Mouse (Mus musculus) limb, embryonic 10.5 days (tissue): ENCODE measurements at regions not wholly inside any gene's neighbourhood (a gene's known extent, or its start where the extent isn't known, plus 50 kb on each side); places are given as distances from the start of the nearest gene placed in this dataset.

Experiments used
- DNase-seq: peaks from one replicate; pipeline ENCODE4 v3.0.0-alpha.2; 2017; ENCODE audit warnings: low spot score
- H3K27ac ChIP-seq: fragments of 300-500 bp; sonication (generic); 2 replicates; pipeline ENCODE4 v1.5.1; 2016; ENCODE audit warnings: mild to moderate bottlenecking
- H3K27me3 ChIP-seq: fragments of 300-500 bp; sonication (generic); 2 replicates; pipeline ENCODE4 v1.6.1; 2016; ENCODE audit warnings: low read depth, mild to moderate bottlenecking; ENCODE audit not compliant: poor library complexity, severe bottlenecking
- H3K36me3 ChIP-seq: fragments of 300-500 bp; sonication (generic); 2 replicates; pipeline ENCODE4 v1.6.1; 2016; ENCODE audit warnings: mild to moderate bottlenecking, moderate library complexity
- H3K4me1 ChIP-seq: fragments of 300-500 bp; sonication (generic); 2 replicates; pipeline ENCODE4 v1.6.1; 2016
- H3K4me3 ChIP-seq: fragments of 300-500 bp; sonication (generic); 2 replicates; pipeline ENCODE4 v1.5.1; 2016; ENCODE audit warnings: mild to moderate bottlenecking, moderate library complexity
- H3K9me3 ChIP-seq: fragments of 300-500 bp; sonication (generic); replicated peaks from 2 replicates; pipeline ENCODE4 v1.6.1; 2016; ENCODE audit warnings: mild to moderate bottlenecking
- WGBS: fragments of 180-500 bp; shearing (Covaris S2); methylation state at CpG from one replicate; pipeline ENCODE4 v1.1.7; 2016; 5-methylcytosine and 5-hydroxymethylcytosine counted together

DNA sequence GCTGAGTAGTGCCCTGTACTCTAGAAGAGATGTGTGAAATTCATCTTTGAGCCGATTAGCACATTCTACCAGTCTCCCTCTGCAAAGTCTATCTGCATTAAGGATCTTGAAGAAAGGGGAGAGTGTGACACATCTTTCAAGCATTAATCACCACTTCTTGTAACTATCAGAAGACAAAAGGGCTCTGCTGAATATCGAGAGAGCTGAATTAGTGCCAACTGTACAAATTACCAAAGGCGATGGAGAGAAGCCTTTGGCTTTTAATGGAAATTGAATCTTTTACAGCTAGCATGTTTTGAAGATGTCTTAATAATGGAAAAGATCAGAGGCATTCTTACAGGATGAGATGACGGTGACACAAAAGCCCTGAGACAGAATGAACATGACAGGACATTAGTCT is 97.2 kb upstream of the Pam start:
- Histone ChIP-seq H3K9me3 (no peaks in the 10 kb centered on the region), H3K27ac (no peak overlapping the region), H3K36me3 (no peaks in the 10 kb centered on the region), H3K4me3 (no peak overlapping the region), H3K27me3 (no peaks in the 10 kb centered on the region), H3K4me1 (peaks cover 6% of the 10 kb centered on the region)
- DNase-seq = no peak
- 88% methylated on average over 4 of the region's 4 CpGs for WGBS

DNA sequence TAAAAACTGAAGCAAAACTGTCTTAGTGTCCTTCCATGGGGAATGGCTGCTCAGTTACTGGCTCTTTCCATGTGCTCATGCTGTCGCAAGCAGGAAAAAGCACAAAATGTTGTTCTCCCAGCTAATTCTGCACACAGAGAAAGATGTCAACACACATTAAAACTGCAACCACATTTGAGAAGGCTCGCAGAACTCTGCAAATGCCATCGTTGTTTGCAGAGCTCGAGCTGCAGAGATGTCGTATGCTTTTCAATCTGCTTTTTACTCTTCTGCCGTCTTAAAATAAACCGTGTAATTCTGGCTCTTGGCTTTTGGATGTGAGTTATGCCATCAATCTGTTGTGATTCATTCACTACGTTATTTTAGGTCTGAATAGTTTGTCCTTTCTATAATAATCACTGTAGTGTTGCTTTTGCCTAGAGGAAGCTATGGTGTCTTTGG is 96.6 kb upstream of the Pam start:
- 83% methylated on average over 8 of the region's 8 CpGs for WGBS
- no peaks in the 10 kb centered on the region for H3K9me3 ChIP-seq
- H3K27ac ChIP-seq = no peak overlapping the region

DNA sequence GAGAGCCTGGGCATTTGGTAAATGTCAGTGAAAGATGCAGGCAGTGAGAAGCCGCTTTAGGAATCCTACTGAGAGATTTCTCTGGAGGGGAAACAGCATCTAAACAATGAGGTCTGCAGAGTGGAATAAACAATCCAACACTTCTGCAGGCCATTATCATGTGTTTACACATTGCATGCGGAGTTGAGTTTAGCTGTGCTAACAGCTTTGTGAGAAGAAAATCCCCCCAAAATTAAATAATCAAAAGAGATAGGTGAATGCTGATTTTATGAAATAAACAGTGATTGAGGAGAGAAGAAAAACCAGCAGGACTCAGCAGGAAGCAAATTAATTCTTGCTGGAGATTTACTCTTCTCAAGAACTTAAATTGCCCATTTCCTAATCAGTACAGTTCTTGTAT is 95.9 kb upstream of the Pam start:
- WGBS = 32% methylated on average over 2 of the region's 2 CpGs
- no peak overlapping the region for H3K27ac ChIP-seq
- H3K36me3 ChIP-seq = no peaks in the 10 kb centered on the region
- H3K27me3 ChIP-seq = no peaks in the 10 kb centered on the region
- H3K9me3 ChIP-seq = no peaks in the 10 kb centered on the region
- peaks cover 6% of the 10 kb centered on the region for H3K4me1 ChIP-seq
- H3K4me3 ChIP-seq = no peak overlapping the region
- DNase-seq = no peak

More for the DNA sequence above, 96.6 kb upstream of the Pam start:
- no peak for DNase-seq
- Histone ChIP-seq H3K4me1 (peaks cover 6% of the 10 kb centered on the region), H3K36me3 (no peaks in the 10 kb centered on the region), H3K4me3 (no peak overlapping the region), H3K27me3 (no peaks in the 10 kb centered on the region)

DNA sequence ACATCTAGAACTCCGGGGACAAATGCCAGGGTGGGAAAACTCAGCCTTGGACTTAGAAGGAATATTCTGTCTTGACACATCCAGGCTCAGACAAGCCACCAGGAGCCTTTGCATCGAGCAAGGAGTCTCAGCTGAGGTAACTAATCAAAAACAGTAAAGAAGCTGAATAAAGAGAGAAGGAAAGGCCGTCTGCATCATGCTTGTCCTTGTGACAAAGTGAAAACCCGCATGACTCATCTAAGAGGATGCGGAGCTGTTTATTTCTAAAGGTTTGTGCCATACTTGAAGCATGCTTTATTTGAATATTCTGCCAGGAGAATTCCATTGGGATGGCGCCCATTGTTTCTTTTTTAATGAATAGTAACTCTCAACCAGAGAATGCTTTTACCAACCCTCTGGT is 95.3 kb upstream of the Pam start:
- Histone ChIP-seq H3K9me3 (no peaks in the 10 kb centered on the region), H3K27me3 (no peaks in the 10 kb centered on the region), H3K4me1 (peaks cover 6% of the 10 kb centered on the region), H3K27ac (no peak overlapping the region), H3K36me3 (no peaks in the 10 kb centered on the region), H3K4me3 (no peak overlapping the region)
- DNase-seq = no peak
- WGBS = 59% methylated on average over 6 of the region's 6 CpGs

DNA sequence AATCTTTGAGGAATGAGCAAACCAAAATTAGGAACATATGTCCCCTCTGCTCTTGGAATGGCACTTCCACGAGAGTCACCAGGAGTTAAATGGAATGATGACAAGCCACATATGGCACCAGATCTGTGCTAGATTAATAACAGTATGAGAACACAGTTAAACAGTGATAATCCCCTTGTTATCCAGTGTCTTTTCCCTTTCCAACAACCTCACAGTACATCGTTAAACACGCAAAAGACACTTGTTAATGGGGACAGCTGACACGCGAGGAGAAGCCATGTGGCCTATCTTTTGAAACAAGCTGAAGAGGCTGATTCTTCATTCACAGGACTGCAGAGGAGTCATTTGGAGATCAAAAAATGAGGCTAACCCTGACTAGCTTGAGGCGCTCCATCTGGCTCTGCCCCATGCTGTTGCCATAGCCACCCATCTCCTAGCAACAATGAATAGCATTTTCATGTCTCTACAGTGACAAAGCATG is 94.6 kb upstream of the Pam start:
- Histone ChIP-seq H3K27ac (no peak overlapping the region), H3K9me3 (no peaks in the 10 kb centered on the region), H3K4me3 (no peak overlapping the region), H3K27me3 (no peaks in the 10 kb centered on the region), H3K36me3 (no peaks in the 10 kb centered on the region), H3K4me1 (peaks cover 6% of the 10 kb centered on the region)
- DNase-seq = peak; percentile 44
- WGBS = 43% methylated on average over 6 of the region's 6 CpGs

DNA sequence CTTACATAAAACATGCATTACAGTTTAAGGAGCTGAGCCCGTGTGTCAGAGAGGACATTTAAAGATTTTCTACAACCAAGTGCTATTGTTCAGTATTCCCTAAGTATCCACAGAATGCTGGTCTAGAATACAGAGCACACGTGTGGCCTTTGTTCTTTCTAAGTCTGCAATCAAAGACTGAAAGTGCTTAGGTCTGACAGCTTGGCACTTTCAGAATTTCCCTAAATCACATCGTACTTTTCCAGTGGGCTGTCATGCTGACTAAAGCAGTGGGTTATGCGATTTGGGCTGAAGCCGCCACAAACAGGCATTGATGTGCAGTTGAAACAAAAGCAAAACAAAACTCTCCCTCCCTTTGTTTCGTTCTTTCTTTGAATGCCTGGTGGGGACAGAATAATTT is 84.9 kb upstream of the Pam start:
- 56% methylated on average over 6 of the region's 6 CpGs for WGBS

DNA sequence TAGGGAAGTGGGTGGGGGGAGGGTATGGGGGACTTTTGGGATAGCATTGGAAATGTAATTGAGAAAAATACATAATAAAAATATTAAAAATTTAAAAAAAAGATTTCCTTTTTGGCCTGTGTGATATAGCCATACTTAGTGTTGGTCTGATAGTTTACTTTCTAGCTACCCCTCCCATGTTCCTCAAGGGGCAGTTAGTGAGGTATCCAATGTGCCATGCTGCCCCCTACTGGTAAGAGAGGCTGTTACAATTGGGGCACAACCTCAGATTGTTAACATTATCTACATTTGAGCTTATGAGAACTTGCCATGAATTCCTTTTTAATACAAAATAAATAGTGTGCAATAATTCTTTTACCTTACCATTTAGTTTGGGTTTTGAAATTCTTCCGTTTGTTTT is 83.6 kb upstream of the Pam start:
- WGBS = 31% methylated on average over 1 of the region's 1 CpGs
- peak; percentile 47 for DNase-seq
- no peak overlapping the region for H3K4me3 ChIP-seq
- H3K27me3 ChIP-seq = no peaks in the 10 kb centered on the region
- H3K9me3 ChIP-seq = no peaks in the 10 kb centered on the region
- no peak overlapping the region for H3K27ac ChIP-seq
- no peaks in the 10 kb centered on the region for H3K4me1 ChIP-seq
- no peaks in the 10 kb centered on the region for H3K36me3 ChIP-seq

More for the DNA sequence above, 84.9 kb upstream of the Pam start:
- DNase-seq = no peak
- no peaks in the 10 kb centered on the region for H3K27me3 ChIP-seq
- no peaks in the 10 kb centered on the region for H3K4me1 ChIP-seq
- H3K36me3 ChIP-seq = no peaks in the 10 kb centered on the region
- no peak overlapping the region for H3K4me3 ChIP-seq
- no peaks in the 10 kb centered on the region for H3K9me3 ChIP-seq
- H3K27ac ChIP-seq = no peak overlapping the region

DNA sequence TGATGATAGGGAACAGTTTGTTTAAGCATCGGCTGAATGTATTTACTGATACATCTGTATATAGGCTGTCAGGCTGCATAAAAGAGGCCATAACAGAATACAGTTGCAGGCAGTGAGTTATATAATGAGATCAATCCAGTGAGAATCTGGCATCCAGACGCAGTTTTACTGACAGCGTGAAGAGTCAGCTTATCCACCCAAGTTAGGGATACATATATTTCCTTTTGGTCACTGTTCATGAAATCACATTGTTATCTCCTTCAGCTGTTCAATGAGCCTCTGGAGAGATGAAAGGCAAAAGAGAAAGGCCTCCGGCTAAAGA is 79.3 kb upstream of the Pam start:
- Histone ChIP-seq H3K27ac (no peak overlapping the region), H3K9me3 (no peaks in the 10 kb centered on the region), H3K4me1 (no peaks in the 10 kb centered on the region), H3K27me3 (no peaks in the 10 kb centered on the region), H3K36me3 (no peaks in the 10 kb centered on the region), H3K4me3 (no peak overlapping the region)
- DNase-seq = no peak
- WGBS = 91% methylated on average over 4 of the region's 4 CpGs

DNA sequence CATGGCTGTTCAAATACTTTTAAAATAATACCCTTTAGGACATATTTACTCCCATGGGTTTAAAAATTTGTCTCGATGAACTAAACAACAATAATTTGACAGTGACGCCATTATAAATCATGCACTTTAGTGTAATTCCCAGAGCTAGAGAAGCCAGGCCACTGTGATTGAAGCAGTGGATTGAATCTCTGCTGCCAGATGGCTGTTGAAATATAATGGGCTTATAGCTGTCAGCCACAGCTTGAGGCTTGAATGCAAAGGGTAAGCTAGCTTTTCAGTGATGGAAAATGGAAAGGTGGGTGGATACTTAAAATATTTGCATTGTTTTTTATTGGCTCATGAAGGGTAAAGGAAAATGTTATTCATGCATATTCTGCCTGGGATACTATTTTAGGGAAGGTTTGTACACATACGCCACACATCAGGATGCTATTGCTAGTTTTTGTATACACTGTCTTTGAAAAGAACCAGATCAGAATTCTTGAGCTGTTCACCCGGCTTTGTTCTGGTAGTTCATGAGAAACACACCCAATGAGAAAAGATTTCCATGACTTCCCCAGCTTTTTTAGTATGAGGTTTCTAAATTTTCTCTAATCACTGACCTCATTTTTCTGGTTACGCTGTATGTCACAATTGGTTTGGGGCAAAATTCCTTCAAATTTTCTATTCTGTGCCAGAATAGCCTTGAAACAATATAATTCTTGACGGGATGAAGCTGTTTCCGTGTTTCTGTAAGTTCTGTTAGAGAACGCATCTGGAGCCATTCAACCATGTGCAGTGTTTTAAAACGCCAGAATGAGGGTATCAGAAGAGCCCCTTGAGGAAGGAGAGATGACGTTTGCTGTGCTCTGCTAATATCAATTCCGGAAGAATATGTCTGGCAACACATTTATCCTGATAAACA is 78.7 kb upstream of the Pam start:
- Histone ChIP-seq H3K4me1 (no peaks in the 10 kb centered on the region), H3K27ac (no peak overlapping the region), H3K4me3 (no peak overlapping the region)

DNA sequence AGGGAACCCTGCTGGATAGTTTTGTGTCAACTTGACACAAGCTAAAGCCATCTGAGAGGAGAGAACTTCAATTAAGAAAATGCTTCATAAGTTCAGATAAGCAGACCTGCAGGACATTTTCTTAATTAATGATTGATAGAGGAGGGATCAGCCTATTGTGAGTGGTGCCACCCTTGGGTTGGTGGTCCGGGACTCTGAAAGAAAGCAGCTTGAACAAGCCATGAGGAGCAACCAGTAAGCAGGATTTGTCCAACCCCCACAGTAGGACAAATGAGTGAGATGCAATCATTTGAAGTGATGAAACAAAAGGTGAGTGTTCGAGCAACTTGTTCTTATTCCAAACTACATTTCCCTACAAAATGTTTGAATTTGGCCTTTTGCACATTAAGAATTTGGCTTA is 78.0 kb upstream of the Pam start:
- 84% methylated on average over 2 of the region's 2 CpGs for WGBS
- Histone ChIP-seq H3K36me3 (no peaks in the 10 kb centered on the region), H3K27me3 (no peaks in the 10 kb centered on the region), H3K4me3 (no peak overlapping the region), H3K4me1 (no peaks in the 10 kb centered on the region), H3K9me3 (no peaks in the 10 kb centered on the region), H3K27ac (no peak overlapping the region)
- no peak for DNase-seq

More for the DNA sequence above, 78.7 kb upstream of the Pam start:
- Histone ChIP-seq H3K9me3 (no peaks in the 10 kb centered on the region), H3K36me3 (no peaks in the 10 kb centered on the region), H3K27me3 (no peaks in the 10 kb centered on the region)
- WGBS = 90% methylated on average over 11 of the region's 11 CpGs
- DNase-seq = no peak

DNA sequence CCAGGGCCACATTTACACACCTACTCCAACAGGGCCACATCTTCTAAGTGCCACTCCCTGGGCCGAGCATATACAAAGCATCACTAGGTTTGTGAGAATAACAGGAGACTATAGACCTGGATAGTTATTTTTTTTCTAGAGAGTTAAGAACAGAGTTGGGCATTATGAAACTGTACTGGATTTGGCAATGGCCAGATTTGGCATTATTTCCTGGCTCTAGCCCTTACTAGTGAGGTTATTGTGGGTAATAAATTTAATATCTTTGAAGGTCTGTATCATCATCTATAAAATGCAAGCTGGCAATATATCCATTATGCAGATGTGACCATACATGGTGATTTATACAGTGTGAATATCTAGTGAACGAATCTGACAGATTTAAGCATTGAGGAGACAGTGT is 75.8 kb upstream of the Pam start:
- H3K27me3 ChIP-seq = no peaks in the 10 kb centered on the region
- no peaks in the 10 kb centered on the region for H3K9me3 ChIP-seq
- WGBS = 83% methylated on average over 2 of the region's 2 CpGs
- DNase-seq = no peak
- H3K27ac ChIP-seq = no peak overlapping the region
- no peaks in the 10 kb centered on the region for H3K4me1 ChIP-seq
- no peaks in the 10 kb centered on the region for H3K36me3 ChIP-seq
- no peak overlapping the region for H3K4me3 ChIP-seq

DNA sequence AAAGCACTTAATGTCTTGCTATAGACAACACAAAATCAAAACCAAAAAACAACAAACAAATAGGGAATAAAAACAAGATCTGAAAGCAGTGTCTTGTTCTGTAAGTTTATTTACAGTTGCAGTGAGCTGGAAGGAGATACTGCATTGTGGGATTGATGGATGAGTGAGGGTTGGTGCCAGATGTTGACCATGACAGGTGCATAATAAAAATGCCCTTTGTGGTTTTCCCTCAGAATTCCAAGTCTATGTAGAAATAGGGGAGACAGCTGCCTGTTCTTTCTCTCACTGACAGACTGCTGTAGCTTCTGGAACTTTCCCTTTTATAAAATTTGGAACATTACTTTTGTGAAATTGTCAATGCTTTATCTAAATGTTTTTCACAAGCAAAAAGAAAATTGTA is 73.9 kb upstream of the Pam start:
- no peak for DNase-seq
- no peaks in the 10 kb centered on the region for H3K36me3 ChIP-seq

DNA sequence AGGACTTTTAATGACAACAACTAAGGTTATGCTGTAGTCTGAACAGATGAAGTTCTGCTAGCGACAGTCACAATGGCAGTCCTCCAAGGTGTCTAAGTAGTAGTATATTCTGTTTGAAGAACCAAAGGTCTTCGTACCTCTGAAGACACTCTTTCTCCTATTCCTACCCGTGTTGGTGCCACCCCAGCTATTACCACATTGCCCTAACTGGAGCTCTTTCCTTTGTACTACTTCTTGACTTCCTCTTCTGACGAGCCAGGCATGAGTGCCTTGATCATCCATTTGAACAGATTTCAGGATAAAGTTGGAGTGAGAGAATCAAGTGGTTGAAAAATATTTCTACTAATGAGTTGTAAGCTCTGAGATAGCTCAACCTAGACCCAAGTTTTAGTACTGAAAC is 72.4 kb upstream of the Pam start:
- no peak overlapping the region for H3K4me3 ChIP-seq
- WGBS = 89% methylated on average over 4 of the region's 4 CpGs
- H3K27me3 ChIP-seq = no peaks in the 10 kb centered on the region
- no peaks in the 10 kb centered on the region for H3K9me3 ChIP-seq
- no peaks in the 10 kb centered on the region for H3K36me3 ChIP-seq
- no peaks in the 10 kb centered on the region for H3K4me1 ChIP-seq
- no peak for DNase-seq
- no peak overlapping the region for H3K27ac ChIP-seq

More for the DNA sequence above, 73.9 kb upstream of the Pam start:
- no peaks in the 10 kb centered on the region for H3K4me1 ChIP-seq
- H3K27me3 ChIP-seq = no peaks in the 10 kb centered on the region
- H3K9me3 ChIP-seq = no peaks in the 10 kb centered on the region
- H3K4me3 ChIP-seq = no peak overlapping the region
- no peak overlapping the region for H3K27ac ChIP-seq

DNA sequence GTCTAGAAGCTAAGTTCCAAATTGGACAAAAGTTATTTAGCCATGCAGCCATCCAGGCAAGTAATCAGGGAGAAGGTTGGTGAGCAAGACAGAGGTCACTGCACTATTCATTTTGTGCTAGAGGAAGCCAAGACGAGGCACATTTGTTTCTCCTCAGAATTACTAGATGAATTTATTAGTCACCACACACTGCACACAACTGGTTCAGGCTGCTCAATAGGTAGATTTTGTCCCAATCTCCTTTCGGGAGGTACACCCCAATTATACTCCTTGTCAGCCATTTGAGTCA is 67.1 kb upstream of the Pam start:
- no peaks in the 10 kb centered on the region for H3K4me1 ChIP-seq
- H3K9me3 ChIP-seq = no peaks in the 10 kb centered on the region
- H3K4me3 ChIP-seq = no peak overlapping the region
- DNase-seq = no peak
- no peaks in the 10 kb centered on the region for H3K36me3 ChIP-seq
- 54% methylated on average over 2 of the region's 2 CpGs for WGBS
- H3K27me3 ChIP-seq = no peaks in the 10 kb centered on the region
- H3K27ac ChIP-seq = no peak overlapping the region
